Mouse (Mus musculus) lung, adult 2 months (tissue): ENCODE data around the gene Mast4.

Experiments used
- CTCF ChIP-seq: fragments of 200-500 bp; IDR thresholded peaks from 2 replicates; pipeline ENCODE4 v1.5.1; 2011; ENCODE audit warnings: mild to moderate bottlenecking, low read length, control low read depth; ENCODE audit not compliant: insufficient read depth
- POLR2A ChIP-seq: fragments of 200-500 bp; IDR thresholded peaks from 2 replicates; pipeline ENCODE4 v1.6.1; 2011; ENCODE audit warnings: low read depth, mild to moderate bottlenecking, control low read depth, low read length, borderline replicate concordance; ENCODE audit errors: extremely low read depth

GRCm38 (mm10) chr13:102695121-102695905 lies 639.0 kb downstream of the Mast4 start:
- no peak for TF ChIP-seq CTCF
- no peak for TF ChIP-seq POLR2A
